Mouse (Mus musculus) gastrocnemius, postnatal 10 days (tissue): Measurements from ENCODE around the gene Gm3573. TPM values are rescaled to one million over a fixed set of nuclear protein-coding genes. Genes with fewer than 3 reads are reported as not detected.
"Not testable (repeated sequence)": the region's sequence is repeated elsewhere in the genome, so short reads cannot be mapped to it uniquely, and the experiment has no call there.

Source experiments
- DNase-seq: peaks from one replicate; pipeline ENCODE4 v3.0.0; 2021; ENCODE audit warnings: mixed read lengths
- long read RNA-seq, 2 experiments: library from polyadenylated mRNA; stranded (forward); transcript quantifications; one replicate each; pipeline ENCODE4 v2.0.0; 2021
- total RNA-seq, 2 experiments: library from RNA; stranded (reverse); gene quantifications; 2 replicates each; pipeline ENCODE4 v1.2.3; 2021

Gm3573 gene
- total RNA-seq: not detected
- long read RNA-seq, experiment 1: 0 reads
- long read RNA-seq, experiment 2: 0 reads

DNA sequence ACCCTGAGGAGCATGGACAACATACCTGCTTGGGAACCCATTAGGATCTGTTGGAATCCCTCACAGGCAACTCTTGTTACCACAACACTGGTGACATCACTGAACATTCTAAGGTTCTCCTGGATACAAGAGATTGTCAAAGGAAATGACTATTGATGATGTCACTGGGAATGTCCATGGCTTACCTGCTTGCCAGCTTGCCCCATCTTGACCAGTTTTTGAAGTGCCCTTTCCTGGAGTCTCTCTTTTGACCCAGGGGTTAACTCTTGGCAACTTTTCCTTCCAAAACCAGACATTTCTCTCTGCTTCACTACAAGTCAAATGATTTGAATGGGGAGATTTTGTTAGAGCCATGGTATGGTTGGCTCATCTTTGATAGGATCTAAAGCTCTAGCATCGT, at the start of gene Gm3573:
Gene Gm3573, minus strand, starts transcription at position 101 of the 400 bp plus-strand sequence.
- not testable (repeated sequence) for DNase-seq

DNA sequence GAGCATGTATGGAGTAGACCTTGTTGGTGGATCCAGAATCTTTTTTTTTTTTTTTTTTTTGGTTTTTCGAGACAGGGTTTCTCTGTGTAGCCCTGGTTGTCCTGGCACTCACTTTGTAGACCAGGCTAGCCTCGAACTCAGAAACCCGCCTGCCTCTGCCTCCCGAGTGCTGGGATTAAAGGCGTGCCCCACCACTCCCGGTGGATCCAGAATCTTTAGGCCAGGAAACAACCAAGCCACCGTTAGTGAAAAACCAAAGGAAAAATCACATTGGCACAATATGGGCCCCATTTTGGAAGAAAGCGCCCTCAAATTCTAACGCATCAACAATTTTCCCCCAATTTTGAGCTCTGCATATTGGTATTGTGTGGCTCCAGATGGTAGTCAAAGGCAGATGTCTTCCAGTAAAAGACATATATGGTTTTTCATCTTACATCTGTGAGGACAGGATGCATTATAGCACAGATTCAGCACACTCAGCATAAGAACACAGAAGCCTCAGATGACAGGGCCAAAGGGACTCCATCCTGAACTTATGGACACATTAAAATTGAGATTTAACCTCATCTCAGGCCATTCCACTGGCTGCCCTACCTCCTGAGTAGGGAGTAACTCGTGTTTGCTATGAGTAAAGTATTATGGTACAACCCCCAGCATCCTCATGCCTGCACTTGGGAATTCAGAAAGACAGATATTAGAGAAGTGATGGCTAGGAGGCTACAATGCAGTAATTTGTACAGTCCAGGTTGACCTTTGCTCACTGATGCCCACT, 26.4 kb upstream of the Gm3573 start:
- peak; percentile 7 for DNase-seq

DNA sequence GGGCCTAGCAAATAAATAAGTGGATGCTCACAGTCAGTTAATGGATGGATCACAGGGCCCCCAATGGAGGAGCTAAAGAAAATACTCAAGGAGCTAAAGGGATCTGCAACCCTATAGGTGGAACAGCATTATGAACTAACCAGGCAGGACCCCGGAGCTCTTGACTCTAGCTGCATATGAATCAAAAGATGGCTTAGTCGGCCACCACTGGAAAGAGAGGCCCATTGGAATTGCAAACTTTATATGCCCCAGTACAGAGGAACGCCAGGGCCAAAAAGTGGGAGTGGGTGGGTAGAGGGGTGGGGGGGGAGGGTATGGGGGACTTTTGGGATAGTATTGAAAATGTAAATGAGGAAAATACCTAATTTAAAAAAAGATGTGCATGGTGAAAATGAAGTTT, 6.7 kb downstream of the Gm3573 start:
- DNase-seq: not testable (repeated sequence)

DNA sequence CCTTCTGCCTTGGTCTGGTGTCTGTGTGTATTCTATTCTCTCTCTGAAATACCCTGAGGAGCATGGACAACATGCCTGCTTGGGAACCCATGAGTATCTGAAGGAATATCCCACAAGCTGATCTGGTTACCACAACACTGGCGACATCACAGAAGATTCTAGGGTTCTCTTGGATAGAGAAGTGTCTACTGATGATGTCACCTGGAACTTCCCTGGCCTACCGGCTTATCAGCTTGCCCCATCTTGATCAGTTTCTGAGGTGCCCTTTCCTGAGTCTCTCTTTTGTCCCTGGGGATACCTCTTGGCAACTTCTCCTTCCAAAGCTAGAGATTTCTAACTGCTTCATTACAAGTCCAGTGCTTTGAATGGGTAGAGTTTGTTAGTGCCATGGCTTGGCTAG, 28.1 kb downstream of the Gm3573 start, which contains the start of gene Gm17027:
Gene Gm17027, minus strand, starts transcription at position 101 of the 400 bp plus-strand sequence.
- DNase-seq: not testable (repeated sequence)

Other genes starting within 250 kb of the Gm3573 start
- not detected for gene 1700024B05Rik, start 246.8 kb downstream of the Gm3573 start, total RNA-seq
- gene Gm6401, start 222.9 kb downstream of the Gm3573 start, total RNA-seq: not detected
- not detected for gene Gm3543, start 207.5 kb downstream of the Gm3573 start, total RNA-seq
- gene Gm7951, start 73.4 kb downstream of the Gm3573 start, total RNA-seq: not detected
- not detected for gene Gm17027, start 28.2 kb downstream of the Gm3573 start, total RNA-seq
- not detected for gene Gm17026, start 69.3 kb upstream of the Gm3573 start, total RNA-seq
- gene Gm9611, start 106.6 kb upstream of the Gm3573 start, total RNA-seq: not detected
- gene Gm7995, start 119.4 kb upstream of the Gm3573 start, total RNA-seq: not detected
- gene Gm8005, start 248.9 kb upstream of the Gm3573 start, total RNA-seq: not detected